Mouse (Mus musculus): ENCODE data around the gene Cd93. TPM values are rescaled to one million over a fixed set of nuclear protein-coding genes. Genes with fewer than 3 reads are reported as not detected.

The Cd93 gene
- polyA plus RNA-seq, 1 experiment from 2014 or later: 9.2 TPM

DNA sequence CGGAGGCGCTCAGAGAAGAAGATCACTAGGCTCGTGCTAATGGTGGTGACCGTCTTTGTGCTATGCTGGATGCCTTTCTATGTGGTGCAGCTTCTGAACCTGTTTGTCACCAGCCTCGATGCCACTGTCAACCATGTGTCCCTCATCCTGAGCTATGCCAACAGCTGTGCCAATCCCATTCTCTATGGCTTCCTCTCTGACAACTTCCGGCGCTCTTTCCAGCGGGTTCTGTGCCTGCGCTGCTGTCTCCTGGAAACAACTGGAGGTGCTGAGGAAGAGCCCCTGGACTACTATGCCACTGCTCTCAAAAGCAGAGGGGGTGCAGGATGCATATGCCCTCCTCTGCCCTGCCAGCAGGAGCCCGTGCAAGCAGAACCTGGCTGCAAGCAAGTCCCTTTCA is 47.2 kb downstream of the Cd93 start:
- H3K4me1 ChIP-seq (replicated peaks): peaks cover 19% of the 10 kb centered on the region
- H3K36me3 ChIP-seq: no peaks in the 10 kb centered on the region
- peak overlapping the region; percentile 94 for H3K4me2 ChIP-seq
- H3K27me3 ChIP-seq: peaks cover 46% of the 10 kb centered on the region
- H3K9me3 ChIP-seq: no peaks in the 10 kb centered on the region
- no peak overlapping the region for H3K27ac ChIP-seq (replicated peaks)
- H3K9ac ChIP-seq: no peak overlapping the region
- WGBS: 73% methylated on average over 10 of the region's 10 CpGs
- peak; percentile 25; the same call in 1 of the 2 replicates for ATAC-seq (ENCODE audit: low read depth)
- peak overlapping the region; percentile 59 for H3K4me3 ChIP-seq

DNA sequence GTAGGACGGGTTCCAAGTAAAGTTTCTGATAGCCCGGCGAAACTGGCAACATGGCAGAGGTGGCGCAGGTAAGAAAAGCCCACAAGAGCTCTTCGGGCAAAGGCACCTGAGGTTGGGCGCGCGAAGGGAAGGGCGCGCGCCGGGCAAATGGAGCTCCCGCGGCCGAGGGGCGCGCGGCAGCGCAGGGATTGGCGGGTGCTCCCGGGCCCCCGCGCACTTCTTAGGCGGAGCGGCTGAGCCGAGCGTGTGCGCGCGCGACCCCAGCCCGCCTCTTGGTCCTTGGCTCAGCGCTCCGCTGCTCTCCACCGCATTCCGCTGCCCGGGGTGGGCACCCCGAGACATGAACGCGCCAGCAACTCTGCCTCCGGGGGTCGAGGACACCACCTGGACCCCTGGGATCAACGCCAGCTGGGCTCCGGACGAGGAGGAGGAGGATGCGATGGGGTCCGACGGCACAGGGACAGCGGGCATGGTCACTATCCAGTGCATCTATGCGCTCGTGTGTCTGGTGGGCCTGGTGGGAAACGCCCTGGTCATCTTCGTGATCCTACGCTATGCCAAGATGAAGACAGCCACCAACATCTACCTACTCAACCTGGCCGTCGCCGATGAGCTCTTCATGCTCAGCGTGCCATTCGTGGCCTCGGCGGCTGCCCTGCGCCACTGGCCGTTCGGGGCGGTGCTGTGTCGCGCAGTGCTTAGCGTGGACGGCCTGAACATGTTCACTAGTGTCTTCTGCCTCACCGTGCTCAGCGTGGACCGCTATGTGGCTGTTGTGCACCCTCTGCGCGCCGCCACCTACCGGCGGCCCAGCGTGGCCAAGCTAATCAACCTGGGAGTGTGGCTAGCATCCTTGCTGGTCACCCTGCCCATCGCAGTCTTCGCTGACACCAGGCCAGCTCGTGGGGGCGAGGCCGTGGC is 48.0 kb downstream of the Cd93 start, which contains the start of gene Sstr4:
Gene Sstr4, plus strand, starts transcription at position 214 of the 921 bp plus-strand sequence.
- H3K9me3 ChIP-seq: no peaks in the 10 kb centered on the region
- H3K4me2 ChIP-seq: peak within 1 kb of the TSS; percentile 94
- H3K9ac ChIP-seq: peak within 1 kb of the TSS; percentile 70
- peak; percentile 93 for ATAC-seq (ENCODE audit: low read depth)
- peaks cover 19% of the 10 kb centered on the region for H3K4me1 ChIP-seq (replicated peaks)
- peak within 1 kb of the TSS; percentile 59 for H3K4me3 ChIP-seq
- no peak within 1 kb of the TSS for H3K27ac ChIP-seq (replicated peaks)
- WGBS: 4% methylated on average over 65 of the region's 83 CpGs
- peaks cover 46% of the 10 kb centered on the region for H3K27me3 ChIP-seq
- no peaks in the 10 kb centered on the region for H3K36me3 ChIP-seq

DNA sequence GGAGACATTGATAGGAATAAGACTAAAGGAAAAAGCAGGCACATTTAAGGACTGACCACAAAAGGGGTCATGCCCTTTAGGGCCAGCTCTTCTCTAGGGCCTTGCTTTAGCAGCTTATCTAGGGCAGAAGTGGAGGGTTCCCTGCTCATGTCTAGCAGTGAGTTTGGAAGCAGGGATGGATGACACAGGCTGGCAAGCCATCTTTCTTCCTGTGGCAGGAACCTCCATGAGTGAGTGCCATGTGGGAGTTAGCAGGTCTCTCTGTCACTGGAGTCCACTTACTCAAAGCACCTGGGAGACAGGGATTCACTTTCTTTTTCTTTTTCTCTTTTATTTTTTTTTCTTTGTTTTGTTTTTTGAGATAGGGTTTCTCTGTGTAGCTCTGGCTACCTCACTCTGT is 49.5 kb downstream of the Cd93 start:
- no peak overlapping the region for H3K27ac ChIP-seq (replicated peaks)
- H3K27me3 ChIP-seq: peaks cover 46% of the 10 kb centered on the region
- no peak for ATAC-seq (ENCODE audit: low read depth)

DNA sequence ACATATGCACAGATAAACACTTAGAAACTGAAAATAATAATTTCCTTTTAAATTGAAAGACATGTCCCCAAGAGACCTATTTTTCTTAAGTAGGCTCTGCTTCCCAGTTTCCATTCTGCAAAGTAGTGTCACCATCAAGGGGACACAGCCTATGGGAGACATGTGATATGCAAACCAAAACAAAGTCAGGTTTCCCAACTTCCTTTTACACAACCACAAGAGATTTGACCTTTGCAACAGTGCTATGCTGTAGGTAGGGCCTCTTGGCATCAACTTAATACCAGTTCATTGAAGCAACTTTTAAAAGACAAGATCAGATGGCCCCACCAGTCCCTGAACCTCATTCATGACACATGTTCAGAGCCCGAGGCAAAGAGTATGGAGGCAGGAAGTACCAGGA is 50.2 kb downstream of the Cd93 start:
- Histone ChIP-seq H3K36me3 (no peaks in the 10 kb centered on the region), H3K27ac (replicated peaks) (no peak overlapping the region), H3K4me2 (no peak overlapping the region), H3K4me3 (no peak overlapping the region), H3K9me3 (no peaks in the 10 kb centered on the region), H3K27me3 (peaks cover 46% of the 10 kb centered on the region), H3K4me1 (replicated peaks) (peaks cover 19% of the 10 kb centered on the region), H3K9ac (no peak overlapping the region)
- WGBS: 83% methylated on average over 1 of the region's 1 CpGs
- ATAC-seq (ENCODE audit: low read depth): no peak

More for the DNA sequence above, 49.5 kb downstream of the Cd93 start:
- Histone ChIP-seq H3K36me3 (no peaks in the 10 kb centered on the region), H3K4me2 (no peak overlapping the region), H3K4me3 (no peak overlapping the region), H3K9ac (no peak overlapping the region), H3K4me1 (replicated peaks) (peaks cover 19% of the 10 kb centered on the region), H3K9me3 (no peaks in the 10 kb centered on the region)

DNA sequence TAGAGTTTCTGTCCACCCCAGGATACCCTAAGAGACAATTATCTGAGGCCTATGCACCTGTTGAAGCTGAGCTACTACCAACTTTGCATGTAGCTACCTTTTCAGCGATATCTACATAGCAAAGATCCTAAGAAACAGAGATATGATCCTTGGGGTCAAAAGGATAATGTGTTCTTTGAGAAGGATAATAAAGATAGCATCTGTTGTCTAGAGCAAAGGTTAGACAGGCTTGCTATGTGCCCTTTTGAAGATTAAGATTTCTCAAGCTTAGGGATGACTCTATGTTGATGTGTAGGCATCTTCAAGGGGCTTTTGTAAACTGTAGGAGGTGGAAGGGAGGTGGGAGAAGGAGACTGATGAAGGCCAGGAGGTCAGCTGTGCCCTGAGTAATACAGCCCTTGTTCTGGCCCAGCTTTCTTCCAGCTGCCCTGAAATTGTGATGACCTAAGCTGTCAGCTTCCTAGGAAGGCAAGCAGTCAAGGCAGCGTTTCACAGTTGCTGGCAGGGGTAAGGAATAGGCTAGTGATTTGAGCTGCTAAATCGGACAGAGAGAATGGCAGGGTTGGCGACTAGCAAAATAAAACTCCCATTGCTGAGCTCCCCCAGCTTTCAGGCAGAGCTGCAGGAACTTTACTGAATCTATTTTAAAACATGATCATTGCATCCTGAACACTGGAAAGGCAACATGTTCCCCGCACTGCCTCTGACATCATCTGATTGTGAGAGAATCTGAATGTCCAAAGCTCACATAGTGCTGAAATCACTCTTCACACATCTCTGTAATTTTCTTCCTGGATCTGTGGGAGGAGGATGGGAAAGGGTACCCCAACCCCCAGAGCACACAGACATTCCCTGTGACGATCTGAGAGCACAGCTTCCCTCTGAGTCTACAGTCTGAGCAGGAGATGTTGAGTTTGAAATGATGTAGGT is 55.4 kb downstream of the Cd93 start:
- Histone ChIP-seq H3K4me1 (replicated peaks) (no peaks in the 10 kb centered on the region), H3K9ac (no peak overlapping the region), H3K4me3 (no peak overlapping the region), H3K27me3 (no peaks in the 10 kb centered on the region; the same call in 1 of the 2 replicates), H3K27ac (replicated peaks) (no peak overlapping the region), H3K36me3 (no peaks in the 10 kb centered on the region), H3K4me2 (no peak overlapping the region), H3K9me3 (no peaks in the 10 kb centered on the region)
- WGBS: 76% methylated on average over 6 of the region's 6 CpGs
- ATAC-seq (ENCODE audit: low read depth): no peak

DNA sequence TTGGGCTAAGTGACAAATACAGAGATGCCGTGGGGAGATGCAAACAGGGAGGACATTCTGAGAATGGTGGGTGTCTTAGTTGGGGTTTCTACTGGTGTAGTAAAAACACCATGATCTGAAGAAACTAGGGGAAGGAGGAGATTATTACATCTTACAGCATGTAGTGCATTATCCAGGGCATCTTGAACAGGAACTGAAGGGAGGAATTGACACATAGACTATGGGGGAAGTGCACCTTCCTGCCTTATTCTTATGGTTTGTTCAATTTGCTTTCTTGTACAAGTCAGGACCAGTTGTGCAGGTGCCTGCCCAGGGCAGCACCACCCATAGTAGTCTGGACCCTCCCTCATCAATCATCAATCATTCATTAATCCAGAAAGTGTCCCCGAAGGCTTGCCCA is 56.4 kb downstream of the Cd93 start:
- Histone ChIP-seq H3K27ac (replicated peaks) (no peak overlapping the region), H3K4me3 (no peak overlapping the region), H3K4me1 (replicated peaks) (no peaks in the 10 kb centered on the region), H3K27me3 (no peaks in the 10 kb centered on the region), H3K4me2 (no peak overlapping the region), H3K36me3 (no peaks in the 10 kb centered on the region), H3K9ac (no peak overlapping the region), H3K9me3 (no peaks in the 10 kb centered on the region)
- no peak for ATAC-seq (ENCODE audit: low read depth)
- 97% methylated on average over 2 of the region's 2 CpGs for WGBS

Other genes with a start within 250 kb of the Cd93 start
- gene Sstr4, start 48.2 kb downstream of the Cd93 start, polyA plus RNA-seq (2015; fragmentation: Nextera tagmentation; extraction: Ambion mirVana): 1.7 and 2.9 TPM in 2 replicates
- 8.7 and 10.0 TPM in 2 replicates for gene Thbd, start 35.4 kb downstream of the Cd93 start, polyA plus RNA-seq (2015; fragmentation: Nextera tagmentation; extraction: Ambion mirVana)
- 49.2 and 56.4 TPM in 2 replicates for gene Nxt1, start 229.0 kb upstream of the Cd93 start, polyA plus RNA-seq (2015; fragmentation: Nextera tagmentation; extraction: Ambion mirVana)
- 14.6 and 18.2 TPM in 2 replicates for gene Gzf1, start 237.5 kb upstream of the Cd93 start, polyA plus RNA-seq (2015; fragmentation: Nextera tagmentation; extraction: Ambion mirVana)

Data from neural tube, embryonic 13.5 days (tissue).